Mouse (Mus musculus): ENCODE measurements around the gene Rnf115. TPM values are rescaled to one million over a fixed set of nuclear protein-coding genes. Genes with fewer than 3 reads are reported as not detected.
A peak's percentile ranks its signal among the peaks of the same experiment; 100 is the strongest.
"Not testable (repeated sequence)": the region's sequence is repeated elsewhere in the genome, so short reads cannot be mapped to it uniquely, and the experiment has no call there.

Gene Rnf115
- total RNA-seq, 2 experiments from 2014 or later = 54.1 to 60.0 TPM

DNA sequence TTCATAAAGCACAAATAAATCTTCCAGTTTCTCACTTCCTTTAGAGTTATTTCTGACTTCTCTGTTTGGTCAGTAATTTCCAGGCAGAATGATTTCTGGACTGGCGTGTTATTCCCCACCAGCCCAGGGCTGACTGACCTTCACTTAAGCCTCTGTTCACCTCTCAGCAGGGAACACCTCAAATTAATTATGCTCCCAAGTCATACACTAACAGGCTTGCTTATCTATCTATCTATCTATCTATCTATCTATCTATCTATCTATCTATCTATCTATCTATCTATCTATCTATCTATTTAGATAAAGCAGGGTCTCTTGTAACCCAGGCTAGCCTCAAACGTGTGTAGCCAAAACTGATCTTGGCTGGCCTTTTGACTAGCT is 18.8 kb upstream of the Rnf115 start:
- DNase-seq = no peak

DNA sequence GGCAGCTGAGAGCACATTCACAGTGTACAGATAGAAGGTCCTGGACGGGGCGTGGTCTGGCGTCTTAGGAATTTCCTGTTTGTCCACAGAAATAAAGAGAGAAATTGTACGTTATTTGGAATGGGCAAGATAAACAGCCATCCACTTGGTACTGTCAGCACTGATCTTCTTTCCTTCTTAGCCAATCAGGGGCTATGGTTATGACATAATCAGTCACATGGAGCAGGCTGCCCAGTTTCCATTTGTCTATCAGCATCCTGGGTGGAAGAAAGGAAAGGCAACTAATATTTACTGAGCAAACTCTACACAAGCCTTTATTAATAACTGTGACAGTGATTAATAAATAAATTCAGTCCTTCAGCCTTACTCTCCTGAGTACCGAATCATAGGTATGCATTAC is 13.2 kb upstream of the Rnf115 start:
- DNase-seq = no peak

DNA sequence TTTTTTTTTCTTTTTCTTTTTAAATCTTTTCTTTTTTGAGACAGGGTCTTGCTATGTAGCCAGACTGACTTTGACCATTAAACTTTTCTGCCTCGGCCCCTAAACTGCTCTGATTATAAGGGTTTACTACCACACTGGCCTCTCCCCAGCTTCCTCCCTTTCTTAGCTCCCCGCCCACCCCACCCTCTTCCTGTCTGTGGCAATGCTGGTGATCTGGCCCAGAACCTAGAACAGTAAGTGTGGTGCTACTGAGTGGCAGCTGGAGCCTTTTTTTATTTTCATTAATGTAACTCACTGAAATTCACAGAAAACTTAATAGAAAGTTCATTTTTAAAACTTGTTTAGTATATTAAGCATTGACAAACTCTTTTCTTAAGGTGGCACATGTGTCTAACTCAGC is 11.6 kb upstream of the Rnf115 start:
- DNase-seq = no peak

DNA sequence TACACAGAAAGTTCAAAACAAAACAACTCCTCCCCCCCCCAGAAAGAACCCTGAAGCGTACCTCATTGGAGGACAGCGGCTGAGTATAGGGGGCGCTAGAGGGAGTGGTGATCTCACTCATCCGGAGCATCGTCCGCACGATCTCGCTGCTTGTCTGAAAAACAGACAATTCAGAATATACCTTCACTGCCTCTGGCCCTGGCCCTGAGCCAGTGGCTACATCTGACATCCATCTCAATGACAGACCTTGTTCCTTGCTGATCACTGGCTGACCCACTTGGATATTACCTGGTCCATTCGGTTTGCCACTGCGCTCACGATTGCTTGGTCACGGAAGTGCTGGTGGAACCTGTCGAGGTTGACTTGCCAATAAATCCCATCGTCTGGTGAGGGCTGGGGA is 8.3 kb upstream of the Rnf115 start:
- DNase-seq = peak; percentile 51 to 52

DNA sequence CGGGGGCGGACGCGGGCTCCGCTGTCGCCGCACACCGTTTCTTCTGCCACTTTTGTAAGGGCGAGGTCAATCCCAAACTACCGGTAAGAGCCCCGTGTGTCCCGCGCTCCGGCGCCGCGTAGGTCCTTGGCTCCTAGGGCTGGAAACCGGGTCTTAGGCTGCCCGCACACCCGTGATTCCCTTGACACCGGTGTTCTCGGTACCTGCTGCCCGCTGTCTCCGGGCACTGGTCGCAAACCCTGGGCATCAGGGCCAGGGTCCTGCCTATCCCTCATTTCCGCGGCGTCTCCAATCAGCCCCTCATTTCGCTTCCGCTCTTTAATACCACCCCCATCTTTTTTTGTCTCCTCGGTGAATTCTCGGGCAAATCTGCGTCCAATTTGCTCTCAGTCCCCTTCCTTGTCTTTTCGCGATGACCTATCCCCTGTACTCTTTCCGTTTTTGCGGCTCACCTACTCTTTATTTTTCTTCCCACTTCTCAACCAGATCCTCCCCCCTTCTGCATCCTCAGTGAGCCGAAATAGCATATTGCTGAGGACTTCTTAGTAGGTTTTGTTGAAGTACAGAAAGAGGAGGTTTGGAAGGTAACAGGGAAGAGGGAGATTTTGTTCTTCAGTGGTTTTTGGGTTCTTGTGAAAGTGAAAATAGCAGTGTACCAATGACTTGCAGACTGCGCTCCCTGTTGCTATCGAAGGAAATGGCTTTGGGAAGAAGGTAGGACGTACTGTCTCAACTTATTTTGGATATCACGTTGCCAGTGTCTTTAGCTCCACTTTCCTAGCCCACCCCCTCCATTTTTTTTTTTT is 567 bp downstream of the Rnf115 start:
- peak in 1 of 2 experiments; percentile 23 for DNase-seq

DNA sequence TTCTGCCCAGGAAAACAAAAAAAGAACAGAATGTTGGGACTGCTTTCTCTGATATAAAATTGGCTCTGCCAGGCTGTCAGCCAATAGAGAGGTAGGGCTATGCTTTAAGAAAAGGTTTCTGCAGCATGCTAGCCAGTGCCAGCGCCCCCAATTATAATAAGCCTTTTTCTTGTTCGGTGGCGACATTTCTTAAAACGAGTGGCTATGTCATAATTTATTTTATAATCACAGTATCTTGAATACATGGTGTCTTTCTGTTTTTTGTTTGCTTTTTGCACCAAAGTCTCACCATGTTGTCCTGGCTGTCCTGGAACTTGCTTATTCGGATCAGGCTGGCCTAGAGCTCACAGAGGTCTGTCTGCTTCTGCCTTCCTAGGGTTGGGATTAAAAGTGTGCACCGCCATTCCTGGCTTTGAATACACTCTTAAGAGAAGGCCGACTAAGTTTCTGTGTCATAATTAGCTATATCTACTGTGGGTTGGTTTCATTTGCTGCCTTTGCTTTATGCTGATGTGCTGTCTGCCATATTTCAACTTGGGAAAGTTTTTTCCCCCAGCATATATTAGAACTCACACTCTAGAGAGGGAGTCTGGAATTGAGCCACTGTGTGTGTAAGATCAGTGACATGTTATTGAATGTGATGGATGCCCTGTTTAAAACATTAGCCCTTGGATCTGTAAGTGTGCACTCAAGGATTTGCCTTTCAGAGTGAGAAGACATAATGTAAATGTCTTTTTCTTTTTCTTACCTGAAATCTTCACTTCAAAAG is 1.4 kb downstream of the Rnf115 start:
- DNase-seq = no peak

DNA sequence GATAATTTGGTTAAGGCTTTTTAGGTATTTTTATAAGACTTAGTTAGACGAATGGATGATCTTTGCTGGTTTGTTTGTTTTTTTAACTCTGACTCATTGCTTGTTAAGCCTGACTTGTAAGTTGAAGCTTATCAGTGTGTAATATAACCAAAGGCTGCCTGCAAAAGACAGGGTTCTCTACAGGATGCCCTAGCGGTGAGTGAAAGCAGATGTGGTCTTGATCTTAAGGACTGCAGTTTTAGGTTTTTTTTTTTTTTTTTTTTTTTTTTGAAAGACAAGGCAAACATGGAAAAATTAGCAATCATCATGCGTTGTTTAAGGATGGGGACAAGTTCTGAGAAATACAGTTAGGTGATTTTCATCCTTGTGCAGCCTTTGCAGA is 1.9 kb downstream of the Rnf115 start:
- DNase-seq = no peak

DNA sequence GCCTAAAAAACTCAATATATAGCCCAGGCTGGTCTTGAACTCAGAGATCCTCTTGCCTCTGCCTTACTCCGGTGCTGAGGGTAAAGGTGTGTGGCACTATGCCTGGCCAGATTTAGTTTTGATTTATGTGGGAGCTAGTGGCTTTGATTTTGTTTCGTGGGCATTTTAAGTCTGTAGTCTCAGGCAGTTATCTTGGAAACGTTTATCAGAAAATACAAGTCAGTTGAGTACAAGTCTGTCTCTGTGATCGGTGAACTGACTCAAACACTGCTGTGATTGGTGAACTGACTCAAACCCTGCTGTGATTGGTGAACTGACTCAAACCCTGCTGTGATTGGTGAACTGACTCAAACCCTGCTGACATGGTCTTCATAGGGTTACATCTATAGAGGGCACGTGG is 3.3 kb downstream of the Rnf115 start:
- no peak for DNase-seq

DNA sequence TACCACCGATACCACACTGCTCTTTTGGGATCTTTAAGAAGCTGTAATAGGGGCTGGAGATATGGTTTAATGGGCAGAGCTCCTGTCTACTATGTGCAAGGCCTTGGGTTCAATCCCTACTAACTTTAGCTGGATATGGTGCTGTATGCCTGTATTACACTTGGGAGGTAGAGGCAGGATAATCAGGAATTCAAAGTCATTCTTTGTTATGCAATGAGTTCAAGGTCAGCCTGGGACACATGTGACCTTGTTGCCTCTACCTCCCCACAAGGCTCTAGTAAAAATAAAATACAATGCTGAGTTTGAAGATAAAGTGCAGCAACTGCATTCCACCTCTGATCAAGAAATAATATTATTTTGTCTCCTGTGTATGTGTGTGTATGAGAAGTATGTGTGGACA is 6.5 kb downstream of the Rnf115 start:
- DNase-seq = no peak

DNA sequence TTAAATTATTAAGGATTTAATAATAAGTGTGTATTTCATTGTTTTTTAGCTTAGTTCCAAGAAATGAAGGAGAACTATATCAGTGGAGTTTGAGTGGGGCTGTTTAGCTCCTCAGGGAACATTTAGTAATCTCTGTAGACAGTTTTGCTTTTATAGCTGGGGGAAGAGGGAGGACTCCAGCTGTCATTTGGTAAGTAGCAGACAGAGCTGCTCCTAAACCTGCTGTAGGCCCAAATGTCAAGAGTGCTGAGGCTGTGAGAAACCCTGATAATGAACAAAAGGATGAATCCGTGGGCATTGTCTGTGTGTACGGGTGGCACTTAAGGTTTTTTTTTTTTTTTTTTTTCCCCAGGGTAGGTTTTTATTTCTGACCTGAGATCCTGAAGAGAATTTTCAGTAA is 7.7 kb downstream of the Rnf115 start:
- no peak for DNase-seq

DNA sequence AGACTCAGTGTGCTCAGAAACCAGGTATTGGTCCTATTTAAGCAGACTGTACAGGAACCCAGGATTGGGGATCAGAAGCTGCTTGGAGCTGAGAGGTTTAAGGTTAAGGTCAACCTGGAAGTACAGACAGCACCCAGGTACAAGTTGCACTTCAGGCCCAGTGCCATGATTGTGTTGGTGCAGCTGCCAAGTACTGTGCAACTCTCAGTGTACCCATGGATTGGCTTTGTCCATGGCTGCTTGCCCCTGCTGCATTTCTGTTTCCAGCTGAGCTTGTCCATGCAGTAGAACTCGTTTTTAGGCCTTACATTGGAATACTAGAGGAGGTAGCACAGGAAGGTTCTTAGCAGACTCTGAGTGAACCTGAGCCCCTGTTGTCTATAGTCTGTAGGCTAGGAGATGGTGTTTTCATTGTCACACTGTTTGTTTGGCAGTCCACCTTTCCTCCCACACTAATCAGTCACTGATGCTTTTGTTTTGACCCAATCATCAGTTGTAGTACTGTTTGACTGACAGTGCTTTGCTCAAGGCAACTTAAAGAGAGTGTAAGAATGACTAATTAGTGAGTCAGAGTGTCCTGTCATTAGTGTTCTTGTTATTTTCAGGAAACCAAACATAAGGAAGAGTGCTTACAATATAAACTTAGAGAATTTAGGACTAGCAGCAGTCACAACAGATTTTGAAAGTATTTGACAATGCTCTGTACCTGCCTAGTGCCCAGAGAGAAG is 9.7 kb downstream of the Rnf115 start:
- no peak for DNase-seq

DNA sequence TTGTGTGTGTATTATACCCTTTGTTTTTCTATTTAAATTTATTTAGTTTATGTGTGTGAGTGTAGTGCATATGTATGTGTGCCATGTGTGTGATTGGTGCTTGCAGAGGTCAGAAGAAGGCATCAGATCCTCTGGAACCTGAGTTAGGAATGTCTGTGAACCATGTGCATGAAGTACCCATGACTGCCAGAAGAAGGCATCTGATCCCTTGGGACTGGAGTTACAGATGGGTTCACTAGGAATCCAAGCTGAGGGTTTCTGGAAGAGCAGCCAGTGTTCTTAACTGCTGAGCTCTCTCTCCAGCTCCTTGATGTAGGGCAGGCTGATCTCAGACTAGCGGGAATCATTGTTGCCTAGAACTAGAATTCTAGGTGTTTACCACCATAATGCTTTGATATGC is 10.5 kb downstream of the Rnf115 start:
- no peak for DNase-seq

DNA sequence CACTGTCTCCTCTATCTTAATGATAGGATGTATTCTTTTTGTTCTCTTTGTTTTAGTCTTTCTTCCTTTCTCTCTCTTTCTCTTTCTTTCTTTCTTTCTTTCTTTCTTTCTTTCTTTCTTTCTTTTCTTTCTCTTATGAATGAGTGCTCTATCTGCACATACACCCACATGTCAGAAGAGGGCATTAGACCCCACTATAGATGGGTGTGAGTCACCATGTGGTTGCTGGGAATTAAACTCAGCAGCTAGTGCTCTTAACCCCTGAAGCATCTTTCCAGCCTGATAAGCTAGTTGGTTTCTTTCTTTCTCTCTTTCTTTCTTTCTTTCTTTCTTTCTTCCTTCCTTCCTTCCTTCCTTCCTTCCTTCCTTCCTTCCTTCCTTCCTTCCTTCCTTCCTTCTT is 12.8 kb downstream of the Rnf115 start:
- not testable (repeated sequence) for DNase-seq

DNA sequence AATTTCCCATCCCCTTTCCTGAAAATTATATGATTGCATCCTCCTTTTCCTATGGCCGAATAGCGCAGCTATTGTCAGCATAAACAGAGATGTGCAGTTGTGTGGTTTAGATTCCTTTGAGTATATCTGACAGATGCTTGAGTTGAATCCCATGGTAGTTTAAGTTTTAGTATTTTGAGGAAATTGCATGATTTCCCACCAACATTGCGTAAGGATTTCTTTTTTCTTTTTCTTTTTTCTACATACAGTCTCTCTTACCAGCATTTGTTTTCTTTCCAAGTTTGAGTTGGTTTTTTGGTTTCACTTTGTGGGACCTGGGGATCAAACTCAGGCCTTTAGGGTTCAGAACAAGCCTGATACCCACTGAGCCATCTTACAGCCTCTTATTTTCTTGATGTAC is 16.9 kb downstream of the Rnf115 start:
- no peak for DNase-seq

DNA sequence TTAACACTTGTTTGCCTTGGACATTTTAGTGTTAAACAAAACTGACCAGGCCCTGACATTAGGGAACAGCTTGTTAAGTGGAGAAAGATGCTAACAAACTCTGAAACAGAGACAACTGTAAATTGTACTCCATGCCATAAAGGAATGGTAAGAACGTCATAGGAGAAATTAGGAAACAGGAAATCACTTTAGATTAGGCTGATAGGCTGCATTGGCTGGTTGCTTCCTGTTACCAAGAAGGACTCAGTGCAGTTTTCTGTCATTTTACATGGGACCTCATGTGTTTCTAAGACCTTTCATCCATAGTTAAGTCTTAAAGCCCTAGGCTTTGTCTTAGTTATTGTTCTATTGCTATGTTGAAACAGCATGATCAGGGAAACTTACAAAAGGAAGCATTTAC is 19.4 kb downstream of the Rnf115 start:
- no peak for DNase-seq

DNA sequence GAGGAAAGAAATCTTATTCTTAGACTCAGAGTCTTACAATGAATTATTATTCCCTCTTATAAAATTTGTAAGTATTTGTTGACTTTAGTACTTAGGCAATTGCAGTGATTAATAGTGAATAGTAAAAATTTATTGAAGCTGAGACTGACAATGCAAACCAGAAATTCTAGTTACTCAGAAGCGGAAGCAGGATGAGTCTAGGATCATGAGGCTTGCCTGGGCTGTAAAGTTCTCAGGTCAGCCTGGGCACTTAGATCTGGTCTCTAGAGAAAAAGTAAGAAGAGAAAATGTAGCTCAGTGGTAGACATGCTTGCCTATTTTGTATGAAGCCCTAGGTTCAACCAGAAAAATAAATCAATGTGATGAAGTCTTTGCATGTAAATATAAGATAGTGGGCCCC is 28.5 kb downstream of the Rnf115 start:
- no peak for DNase-seq

DNA sequence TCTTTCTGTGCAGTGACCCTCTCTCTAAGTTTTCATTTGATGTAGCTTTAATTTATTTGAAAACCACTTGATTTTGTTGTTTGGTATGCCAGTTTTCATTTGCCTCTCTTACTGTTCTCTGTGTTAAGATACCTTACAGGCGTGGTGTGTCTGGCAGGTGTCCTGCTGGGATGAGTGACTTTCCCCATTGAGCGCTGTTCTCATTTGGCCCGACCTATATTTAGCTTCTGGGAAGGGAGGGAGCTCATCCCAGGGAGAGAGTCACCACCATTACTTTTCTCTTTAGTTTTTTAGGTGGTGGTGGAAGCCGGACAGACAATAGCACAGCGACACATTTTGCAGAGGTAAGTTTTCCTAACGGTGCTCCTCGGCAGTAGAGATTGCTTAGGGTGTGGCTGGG is 30.2 kb downstream of the Rnf115 start:
- DNase-seq = no peak

DNA sequence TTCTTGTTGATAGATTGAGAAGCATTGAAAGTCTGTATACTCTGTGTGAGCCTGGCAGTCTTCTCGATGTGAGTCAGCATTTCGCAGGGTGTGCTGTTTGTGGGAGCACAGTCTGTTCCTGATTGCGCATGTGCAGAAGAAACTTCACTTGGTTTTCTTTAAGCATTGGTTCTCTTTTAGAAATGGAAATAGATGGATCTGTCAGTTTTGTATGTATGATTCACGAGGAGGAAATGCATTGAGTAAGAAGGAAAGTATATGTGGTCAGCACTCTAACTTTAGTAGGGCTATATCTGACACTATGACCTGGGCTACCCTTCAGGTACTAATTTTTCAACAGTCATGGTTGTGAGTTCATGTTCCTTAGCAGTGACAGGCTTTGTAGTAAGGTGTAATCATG is 32.2 kb downstream of the Rnf115 start:
- peak in 1 of 2 experiments; percentile 16 for DNase-seq

DNA sequence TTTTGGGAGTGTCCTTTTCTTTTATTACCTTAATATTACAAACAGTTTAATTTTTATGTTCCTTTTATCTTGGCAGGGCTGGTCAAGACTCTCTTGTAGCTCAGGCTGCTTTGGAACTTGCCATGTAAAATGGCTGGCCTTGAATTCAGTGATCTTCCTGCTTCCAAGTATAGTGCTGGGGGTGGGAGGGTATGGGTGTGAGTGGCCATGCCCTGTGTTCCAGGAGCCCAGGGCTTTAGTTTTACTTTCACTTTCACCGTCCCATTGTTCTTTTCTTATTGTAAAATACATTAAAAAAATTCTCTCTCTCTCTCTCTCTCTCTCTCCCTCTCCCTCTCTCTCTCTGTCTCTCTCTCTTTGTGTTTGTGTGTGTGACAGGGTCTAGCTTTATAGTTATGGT is 37.1 kb downstream of the Rnf115 start:
- no peak for DNase-seq

DNA sequence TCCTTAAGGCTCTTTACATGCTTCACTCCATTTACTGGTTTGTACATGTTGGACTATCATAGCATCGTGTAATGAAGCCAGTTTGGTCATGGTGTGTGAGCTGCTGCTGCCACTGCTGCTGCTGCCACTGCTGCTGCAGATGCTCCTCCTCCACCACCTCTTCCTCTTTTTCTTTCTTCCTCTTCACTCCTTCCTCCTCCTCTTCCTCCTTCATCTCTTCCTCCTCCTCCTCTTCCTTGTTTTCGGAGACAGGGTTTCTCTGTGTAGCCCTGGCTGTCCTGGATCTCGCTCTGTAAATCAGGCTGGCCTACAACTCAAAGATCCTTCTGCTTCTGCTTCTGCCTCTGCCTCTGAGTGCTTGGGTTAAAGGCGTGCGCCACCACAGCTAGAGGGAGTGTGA is 42.5 kb downstream of the Rnf115 start:
- DNase-seq = no peak

DNA sequence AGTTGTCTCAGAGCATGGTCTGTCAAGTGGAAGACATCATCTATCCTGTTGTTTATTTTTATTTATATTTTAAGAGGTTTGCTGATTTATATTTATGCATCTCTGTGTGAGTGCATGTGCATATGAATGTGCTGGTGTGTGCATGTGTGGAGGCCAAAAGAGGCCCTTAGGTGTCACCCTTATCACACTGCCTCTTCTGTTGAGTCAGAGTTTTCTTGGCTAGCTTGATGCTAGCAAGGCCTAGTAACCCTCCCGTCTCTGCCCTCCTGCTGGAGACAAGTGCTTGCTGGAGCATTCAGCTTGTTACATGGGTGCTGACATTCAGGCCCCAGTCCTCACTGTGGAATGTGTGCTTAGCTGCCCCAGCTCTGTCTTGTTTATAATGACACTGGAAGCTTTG is 45.5 kb downstream of the Rnf115 start:
- DNase-seq = no peak

DNA sequence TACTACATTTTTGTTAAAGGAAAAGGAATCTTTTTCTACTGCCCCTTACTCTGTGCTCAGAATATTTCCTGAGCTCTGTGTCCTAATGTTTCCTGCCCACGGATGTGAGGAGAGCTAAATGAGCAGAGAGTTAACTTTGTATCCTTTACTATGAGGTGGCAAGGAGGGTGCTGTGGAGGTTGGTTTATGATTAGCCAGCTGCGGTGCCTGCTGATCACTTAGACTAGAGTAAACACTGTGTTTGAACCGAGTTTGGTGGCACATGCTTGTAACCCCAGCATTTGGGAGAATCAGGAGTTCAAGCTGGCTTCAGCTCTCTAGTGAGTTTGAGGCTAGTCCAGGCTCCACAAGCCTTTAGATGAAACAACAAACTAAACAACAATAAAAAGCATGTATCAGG is 49.7 kb downstream of the Rnf115 start:
- DNase-seq = no peak

DNA sequence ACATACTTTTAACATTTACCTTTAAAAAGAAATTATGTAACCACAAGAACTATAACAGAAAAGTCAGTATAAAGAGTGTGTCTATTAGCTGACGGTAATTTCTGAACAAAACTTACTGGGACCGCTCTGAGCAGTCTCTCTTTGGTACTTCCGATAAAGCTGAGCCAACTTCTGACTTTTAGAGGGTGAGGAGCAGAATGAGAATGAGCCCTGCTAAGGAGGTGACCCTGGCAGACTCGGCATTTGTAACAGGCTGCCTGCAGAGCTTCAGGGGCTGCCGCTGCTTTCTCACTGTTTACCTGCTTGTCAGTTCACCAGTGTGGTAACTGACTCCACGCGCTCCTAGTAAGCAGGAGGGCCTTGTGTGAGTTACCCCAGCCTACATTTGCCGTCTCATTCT is 54.8 kb downstream of the Rnf115 start:
- DNase-seq = no peak

DNA sequence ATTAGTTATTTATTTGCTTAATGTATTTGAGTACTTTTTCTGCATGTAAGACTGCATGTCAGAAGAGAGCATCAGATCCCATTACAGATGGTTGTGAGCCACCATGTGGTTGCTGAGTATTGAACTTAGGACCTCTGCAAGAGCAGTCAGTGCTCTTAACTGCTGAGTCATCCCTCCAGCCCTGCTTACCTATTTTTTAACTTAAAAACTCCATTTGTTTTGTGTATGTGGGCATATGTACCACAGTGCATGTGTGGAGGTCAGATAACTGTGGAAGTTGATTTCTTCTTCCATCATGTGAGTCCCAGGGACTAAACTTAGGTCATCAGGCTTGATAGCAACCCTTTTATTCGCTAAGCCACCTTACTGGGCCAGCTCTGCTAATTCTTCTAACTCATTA is 60.3 kb downstream of the Rnf115 start:
- no peak for DNase-seq
